Mouse (Mus musculus): ENCODE measurements around the gene Daxx. TPM values are rescaled to one million over a fixed set of nuclear protein-coding genes. Genes with fewer than 3 reads are reported as not detected.

Daxx gene
- total RNA-seq, 4 experiments from 2014 or later = 24.0 to 31.9 (median 27.1) TPM

Small RNAs within 50 kb of the gene (microRNA-seq; reads per million reads assigned to microRNA genes)
- gene Gm27740 = 0 reads per million in 2 experiments

Other genes with a start within 250 kb of the Daxx start
- 100 to 1,000 TPM in 3 of 4 experiments, 10 to 100 TPM in 1; 92.0 to 129 (median 113) TPM for gene Hnrnpm, start 222.6 kb upstream of the Daxx start, total RNA-seq (2022)
- 10 to 100 TPM; 85.6 to 95.3 (median 89.9) TPM for gene March2, start 190.7 kb upstream of the Daxx start, total RNA-seq (2022)
- gene Rab11b, start 148.9 kb upstream of the Daxx start, total RNA-seq (2022) = 100 to 1,000 TPM; 351 to 365 (median 357) TPM
- gene Angptl4, start 127.6 kb upstream of the Daxx start, total RNA-seq (2022) = 1 to 10 TPM; 2.3 to 3.2 (median 2.5) TPM
- gene Kank3, start 98.9 kb upstream of the Daxx start, total RNA-seq (2022) = 10 to 100 TPM; 27.6 to 33.8 (median 31.5) TPM
- gene Rps28, start 84.9 kb upstream of the Daxx start, total RNA-seq (2022) = 100 to 1,000 TPM; 672 to 810 (median 775) TPM
- gene Ndufa7, start 84.8 kb upstream of the Daxx start, total RNA-seq (2022) = 100 to 1,000 TPM; 193 to 206 (median 201) TPM
- 10 to 100 TPM; 23.3 to 27.1 (median 24.8) TPM for gene Cd320, start 66.3 kb upstream of the Daxx start, total RNA-seq (2022)
- gene Gm7029, start 35.6 kb upstream of the Daxx start, total RNA-seq (2022) = not detected
- gene Kifc1, start 18.8 kb upstream of the Daxx start, total RNA-seq (2022) = 1 to 10 TPM; 2.0 to 3.0 (median 2.9) TPM
- 1 to 10 TPM in 2 of 4 experiments, not detected in 2; 1.3 to 1.6 TPM for gene Platr17, start 4.3 kb upstream of the Daxx start, total RNA-seq (2022)
- 10 to 100 TPM; 53.0 to 74.3 (median 56.5) TPM for gene Tapbp, start 6.5 kb downstream of the Daxx start, total RNA-seq (2022)
- gene Zbtb22, start 6.5 kb downstream of the Daxx start, total RNA-seq (2022) = 10 to 100 TPM; 36.8 to 44.6 (median 41.3) TPM
- 10 to 100 TPM; 48.9 to 73.4 (median 60.6) TPM for gene Rgl2, start 20.1 kb downstream of the Daxx start, total RNA-seq (2022)
- 100 to 1,000 TPM in 1 of 4 experiments, 10 to 100 TPM in 3; 81.6 to 112 (median 95.7) TPM for gene Pfdn6, start 30.9 kb downstream of the Daxx start, total RNA-seq (2022)
- gene Wdr46, start 31.2 kb downstream of the Daxx start, total RNA-seq (2022) = 10 to 100 TPM; 10.9 to 14.7 (median 13.7) TPM
- gene B3galt4, start 42.1 kb downstream of the Daxx start, total RNA-seq (2022) = 1 to 10 TPM; 5.8 to 6.9 (median 6.2) TPM
- 10 to 100 TPM; 70.6 to 79.6 (median 72.8) TPM for gene Vps52, start 46.4 kb downstream of the Daxx start, total RNA-seq (2022)
- 100 to 1,000 TPM; 328 to 351 (median 339) TPM for gene Rps18, start 46.6 kb downstream of the Daxx start, total RNA-seq (2022)
- gene H2-K1, start 90.9 kb downstream of the Daxx start, total RNA-seq (2022) = 10 to 100 TPM; 31.2 to 66.9 (median 50.2) TPM
- 10 to 100 TPM; 31.4 to 43.5 (median 36.1) TPM for gene Ring1, start 115.3 kb downstream of the Daxx start, total RNA-seq (2022)
- 10 to 100 TPM; 45.6 to 50.2 (median 46.4) TPM for gene H2-Ke6, start 118.6 kb downstream of the Daxx start, total RNA-seq (2022)
- 10 to 100 TPM; 91.2 to 98.6 (median 95.0) TPM for gene Slc39a7, start 122.3 kb downstream of the Daxx start, total RNA-seq (2022)
- gene Rxrb, start 122.4 kb downstream of the Daxx start, total RNA-seq (2022) = 10 to 100 TPM; 72.8 to 87.6 (median 78.1) TPM
- gene Col11a2, start 130.0 kb downstream of the Daxx start, total RNA-seq (2022) = 10 to 100 TPM; 12.6 to 18.0 (median 16.8) TPM
- 1 to 10 TPM in 2 of 4 experiments, under 1 TPM in 1, not detected in 1; 0.44 to 2.2 (median 1.7) TPM for gene H2-Oa, start 182.9 kb downstream of the Daxx start, total RNA-seq (2022)
- 10 to 100 TPM; 20.7 to 35.3 (median 30.7) TPM for gene H2-DMa, start 210.1 kb downstream of the Daxx start, total RNA-seq (2022)
- gene Brd2, start 213.2 kb downstream of the Daxx start, total RNA-seq (2022) = 100 to 1,000 TPM; 181 to 210 (median 190) TPM
- gene H2-DMb2, start 233.9 kb downstream of the Daxx start, total RNA-seq (2022) = 1 to 10 TPM in 3 of 4 experiments, under 1 TPM in 1; 0.84 to 3.5 (median 2.0) TPM
- 1 to 10 TPM; 2.2 to 7.1 (median 3.5) TPM for gene H2-DMb1, start 243.7 kb downstream of the Daxx start, total RNA-seq (2022)